Mouse (Mus musculus): Measurements from ENCODE around the gene Ncapd2. TPM values are rescaled to one million over a fixed set of nuclear protein-coding genes. Genes with fewer than 3 reads are reported as not detected.

Ncapd2 gene
- polyA plus RNA-seq, 2 experiments, result 66.8 to 148 TPM

- no peak overlapping the region for H3K27ac ChIP-seq
- ATAC-seq (ENCODE audit: insufficient read depth), result no peak
- TF ChIP-seq CTCF (IDR thresholded peaks at IDR 0.05; ENCODE audit: low read depth) (no peak), EP300 (IDR thresholded peaks at IDR 0.05; ENCODE audit: low read depth) (no peak)
- peaks cover 54% of the 10 kb centered on the region for H3K36me3 ChIP-seq (replicated peaks; ENCODE audit: control insufficient read depth, insufficient read depth, low read depth)
- no peaks in the 10 kb centered on the region for H3K27me3 ChIP-seq (ENCODE audit: control insufficient read depth, insufficient read depth, low read length)
- 87% methylated on average over 20 of the region's 20 CpGs for WGBS (ENCODE audit: insufficient replicate concordance)
- H3K4me3 ChIP-seq (ENCODE audit: insufficient read depth in 1 of 2, low read depth in 2 of 2, low read length in 2 of 2), result no peak overlapping the region
- no peak for DNase-seq (ENCODE audit: low read depth in 3 of 3, low spot score in 3 of 3)
- no peaks in the 10 kb centered on the region for H3K9me3 ChIP-seq (ENCODE audit: control insufficient read depth, low read length)
- peaks cover 3 to 8% of the 10 kb centered on the region in 2 experiments; a peak in 3 of 4 replicates for H3K4me1 ChIP-seq (replicated peaks; ENCODE audit: control insufficient read depth in 2 of 2, insufficient read depth in 2 of 2, low read length in 1 of 2)
- no peak overlapping the region for H3K4me2 ChIP-seq (ENCODE audit: low read depth)
- no peak overlapping the region for H3K9ac ChIP-seq (replicated peaks)
Measured at GRCm38 (mm10) chr6:125129710-125130402, 61.6 kb downstream of the Ncapd2 start.

- Histone ChIP-seq H3K4me3 (ENCODE audit: insufficient read depth in 1 of 2, low read depth in 2 of 2, low read length in 2 of 2) (no peak overlapping the region), H3K4me2 (ENCODE audit: low read depth) (no peak overlapping the region), H3K27me3 (ENCODE audit: control insufficient read depth, insufficient read depth, low read length) (no peaks in the 10 kb centered on the region), H3K9ac (replicated peaks) (no peak overlapping the region), H3K9me3 (ENCODE audit: control insufficient read depth, low read length) (no peaks in the 10 kb centered on the region), H3K4me1 (replicated peaks; ENCODE audit: control insufficient read depth in 2 of 2, insufficient read depth in 2 of 2, low read length in 1 of 2) (peaks cover 3 to 8% of the 10 kb centered on the region in 2 experiments; a peak in 3 of 4 replicates), H3K36me3 (replicated peaks; ENCODE audit: control insufficient read depth, insufficient read depth, low read depth) (peaks cover 50% of the 10 kb centered on the region), H3K27ac (no peak overlapping the region)
- DNase-seq (ENCODE audit: low read depth in 3 of 3, low spot score in 3 of 3) (no peak), ATAC-seq (ENCODE audit: insufficient read depth) (no peak)
- TF ChIP-seq EP300 (IDR thresholded peaks at IDR 0.05; ENCODE audit: low read depth) (no peak), CTCF (IDR thresholded peaks at IDR 0.05; ENCODE audit: low read depth) (no peak)
- WGBS (ENCODE audit: insufficient replicate concordance), result 83% methylated on average over 12 of the region's 12 CpGs
Measured at GRCm38 (mm10) chr6:125128724-125129123, 62.8 kb downstream of the Ncapd2 start.

GRCm38 (mm10) chr6:125119387-125119786 lies 72.1 kb downstream of the Ncapd2 start:
- Histone ChIP-seq H3K9me3 (ENCODE audit: control insufficient read depth, low read length) (no peaks in the 10 kb centered on the region), H3K27me3 (ENCODE audit: control insufficient read depth, insufficient read depth, low read length) (no peaks in the 10 kb centered on the region), H3K27ac (no peak overlapping the region), H3K9ac (replicated peaks) (no peak overlapping the region), H3K4me3 (ENCODE audit: insufficient read depth in 1 of 2, low read depth in 2 of 2, low read length in 2 of 2) (no peak overlapping the region), H3K4me1 (replicated peaks; ENCODE audit: control insufficient read depth in 2 of 2, insufficient read depth in 2 of 2, low read length in 1 of 2) (no peaks in the 10 kb centered on the region), H3K4me2 (ENCODE audit: low read depth) (no peak overlapping the region), H3K36me3 (replicated peaks; ENCODE audit: control insufficient read depth, insufficient read depth, low read depth) (peaks cover 88% of the 10 kb centered on the region)
- WGBS (ENCODE audit: insufficient replicate concordance), result 82% methylated on average over 8 of the region's 8 CpGs
- TF ChIP-seq EP300 (IDR thresholded peaks at IDR 0.05; ENCODE audit: low read depth) (no peak), CTCF (IDR thresholded peaks at IDR 0.05; ENCODE audit: low read depth) (no peak)
- DNase-seq (ENCODE audit: low read depth in 3 of 3, low spot score in 3 of 3), result no peak
- no peak for ATAC-seq (ENCODE audit: insufficient read depth)

Small RNAs within 50 kb of the gene (microRNA-seq; reads per million reads assigned to microRNA genes)
- gene Mir3098 (3.4 reads per million), gene Mir8113 (not detected)

Other genes starting within 250 kb of the Ncapd2 start
- gene Cops7a, start 226.2 kb downstream of the Ncapd2 start, polyA plus RNA-seq (2012; rRNA removed), result 57.8 and 62.6 TPM in 2 replicates
- 51.5 and 52.6 TPM in 2 replicates for gene Cops7a, start 226.2 kb downstream of the Ncapd2 start, polyA plus RNA-seq (2014; fragmentation: Nextera tagmentation; extraction: Ambion mirVana)
- 0.07 and 0.09 TPM in 2 replicates for gene Pianp, start 195.0 kb downstream of the Ncapd2 start, polyA plus RNA-seq (2012; rRNA removed)
- not detected in 2 replicates for gene Pianp, start 195.0 kb downstream of the Ncapd2 start, polyA plus RNA-seq (2014; fragmentation: Nextera tagmentation; extraction: Ambion mirVana)
- 20.2 and 22.2 TPM in 2 replicates for gene Zfp384, start 182.6 kb downstream of the Ncapd2 start, polyA plus RNA-seq (2012; rRNA removed)
- 2.9 and 3.1 TPM in 2 replicates for gene Zfp384, start 182.6 kb downstream of the Ncapd2 start, polyA plus RNA-seq (2014; fragmentation: Nextera tagmentation; extraction: Ambion mirVana)
- gene Ing4, start 151.9 kb downstream of the Ncapd2 start, polyA plus RNA-seq (2012; rRNA removed), result 14.1 and 17.9 TPM in 2 replicates
- gene Ing4, start 151.9 kb downstream of the Ncapd2 start, polyA plus RNA-seq (2014; fragmentation: Nextera tagmentation; extraction: Ambion mirVana), result 17.2 and 21.9 TPM in 2 replicates
- gene Acrbp, start 142.0 kb downstream of the Ncapd2 start, polyA plus RNA-seq (2012; rRNA removed), result 2.1 and 3.1 TPM in 2 replicates
- gene Acrbp, start 142.0 kb downstream of the Ncapd2 start, polyA plus RNA-seq (2014; fragmentation: Nextera tagmentation; extraction: Ambion mirVana), result 1.3 and 2.0 TPM in 2 replicates
- gene Lpar5, start 123.8 kb downstream of the Ncapd2 start, polyA plus RNA-seq (2012; rRNA removed), result 1.6 and 1.8 TPM in 2 replicates
- gene Lpar5, start 123.8 kb downstream of the Ncapd2 start, polyA plus RNA-seq (2014; fragmentation: Nextera tagmentation; extraction: Ambion mirVana), result 0.68 and 1.0 TPM in 2 replicates
- 13.9 and 24.7 TPM in 2 replicates for gene Chd4, start 95.7 kb downstream of the Ncapd2 start, polyA plus RNA-seq (2012; rRNA removed)
- 19.7 and 24.3 TPM in 2 replicates for gene Chd4, start 95.7 kb downstream of the Ncapd2 start, polyA plus RNA-seq (2014; fragmentation: Nextera tagmentation; extraction: Ambion mirVana)
- 18.9 and 24.5 TPM in 2 replicates for gene Nop2, start 59.8 kb downstream of the Ncapd2 start, polyA plus RNA-seq (2012; rRNA removed)
- gene Nop2, start 59.8 kb downstream of the Ncapd2 start, polyA plus RNA-seq (2014; fragmentation: Nextera tagmentation; extraction: Ambion mirVana), result 33.1 and 33.7 TPM in 2 replicates
- gene Iffo1, start 46.5 kb downstream of the Ncapd2 start, polyA plus RNA-seq (2012; rRNA removed), result 4.8 and 6.0 TPM in 2 replicates
- 1.8 and 3.7 TPM in 2 replicates for gene Iffo1, start 46.5 kb downstream of the Ncapd2 start, polyA plus RNA-seq (2014; fragmentation: Nextera tagmentation; extraction: Ambion mirVana)
- gene Gapdh, start 25.2 kb downstream of the Ncapd2 start, polyA plus RNA-seq (2012; rRNA removed), result 1,485 and 1,875 TPM in 2 replicates
- 960 and 1,040 TPM in 2 replicates for gene Gapdh, start 25.2 kb downstream of the Ncapd2 start, polyA plus RNA-seq (2014; fragmentation: Nextera tagmentation; extraction: Ambion mirVana)
- 22.2 and 50.9 TPM in 2 replicates for gene Mrpl51, start 100 bp upstream of the Ncapd2 start, polyA plus RNA-seq (2012; rRNA removed)
- 178 and 182 TPM in 2 replicates for gene Mrpl51, start 100 bp upstream of the Ncapd2 start, polyA plus RNA-seq (2014; fragmentation: Nextera tagmentation; extraction: Ambion mirVana)
- 2.8 and 3.5 TPM in 2 replicates for gene Vamp1, start 23.9 kb upstream of the Ncapd2 start, polyA plus RNA-seq (2012; rRNA removed)
- gene Vamp1, start 23.9 kb upstream of the Ncapd2 start, polyA plus RNA-seq (2014; fragmentation: Nextera tagmentation; extraction: Ambion mirVana), result 0.83 and 0.94 TPM in 2 replicates
- 4.2 and 5.0 TPM in 2 replicates for gene Tapbpl, start 40.2 kb upstream of the Ncapd2 start, polyA plus RNA-seq (2012; rRNA removed)
- 4.1 and 4.2 TPM in 2 replicates for gene Tapbpl, start 40.2 kb upstream of the Ncapd2 start, polyA plus RNA-seq (2014; fragmentation: Nextera tagmentation; extraction: Ambion mirVana)
- gene Cd27, start 45.3 kb upstream of the Ncapd2 start, polyA plus RNA-seq (2012; rRNA removed), result 0.68 and 0.91 TPM in 2 replicates
- gene Cd27, start 45.3 kb upstream of the Ncapd2 start, polyA plus RNA-seq (2014; fragmentation: Nextera tagmentation; extraction: Ambion mirVana), result 0.43 and 0.47 TPM in 2 replicates
- not detected in 2 replicates for gene Tuba3a, start 94.3 kb upstream of the Ncapd2 start, polyA plus RNA-seq (2012; rRNA removed)
- gene Tuba3a, start 94.3 kb upstream of the Ncapd2 start, polyA plus RNA-seq (2014; fragmentation: Nextera tagmentation; extraction: Ambion mirVana), result not detected in 2 replicates
- 12.3 and 12.5 TPM in 2 replicates for gene Ltbr, start 122.2 kb upstream of the Ncapd2 start, polyA plus RNA-seq (2012; rRNA removed)
- gene Ltbr, start 122.2 kb upstream of the Ncapd2 start, polyA plus RNA-seq (2014; fragmentation: Nextera tagmentation; extraction: Ambion mirVana), result 15.2 and 15.7 TPM in 2 replicates
- 0.34 and 0.40 TPM in 2 replicates for gene Scnn1a, start 129.0 kb upstream of the Ncapd2 start, polyA plus RNA-seq (2012; rRNA removed)
- 0.34 and 0.36 TPM in 2 replicates for gene Scnn1a, start 129.0 kb upstream of the Ncapd2 start, polyA plus RNA-seq (2014; fragmentation: Nextera tagmentation; extraction: Ambion mirVana)
- gene Tnfrsf1a, start 157.7 kb upstream of the Ncapd2 start, polyA plus RNA-seq (2012; rRNA removed), result 15.4 and 16.8 TPM in 2 replicates
- gene Tnfrsf1a, start 157.7 kb upstream of the Ncapd2 start, polyA plus RNA-seq (2014; fragmentation: Nextera tagmentation; extraction: Ambion mirVana), result 19.8 and 21.1 TPM in 2 replicates
- 0.39 and 0.48 TPM in 2 replicates for gene Plekhg6, start 189.1 kb upstream of the Ncapd2 start, polyA plus RNA-seq (2012; rRNA removed)
- gene Plekhg6, start 189.1 kb upstream of the Ncapd2 start, polyA plus RNA-seq (2014; fragmentation: Nextera tagmentation; extraction: Ambion mirVana), result 0.38 and 0.47 TPM in 2 replicates

Measured in liver, embryonic 14.5 days (tissue).